Mouse (Mus musculus): ENCODE measurements at regions not wholly inside any gene's neighbourhood (a gene's known extent, or its start where the extent isn't known, plus 50 kb on each side); places are given as distances from the start of the nearest gene placed in this dataset.

GRCm38 (mm10) chr11:111252226-111252625, 186.3 kb downstream of the Kcnj2 start:
- TF ChIP-seq CTCF (IDR thresholded peaks at IDR 0.05; ENCODE audit: low read depth) (no peak), EP300 (IDR thresholded peaks at IDR 0.05; ENCODE audit: low read depth) (no peak)

Measured in liver, embryonic 14.5 days (tissue).